Mouse (Mus musculus) liver, adult 2 months (tissue): ENCODE measurements around the gene Dad1. TPM values are rescaled to one million over a fixed set of nuclear protein-coding genes. Genes with fewer than 3 reads are reported as not detected.

Source experiments
- DNase-seq: peaks from one replicate; pipeline ENCODE4 v3.0.0-alpha.2; 2011; ENCODE audit warnings: low read depth, low spot score; ENCODE audit errors: extremely low read depth
- H3K27ac ChIP-seq: fragments of 200-500 bp; replicated peaks from 2 replicates; pipeline ENCODE4 v1.5.1; 2012; ENCODE audit warnings: low read depth, mild to moderate bottlenecking, control low read depth, inconsistent platforms, low read length; ENCODE audit not compliant: insufficient read depth
- H3K27me3 ChIP-seq: fragments of 200-500 bp; 2 replicates; pipeline ENCODE4 v1.6.1; 2012; ENCODE audit warnings: mild to moderate bottlenecking, moderate library complexity, low read length, inconsistent platforms; ENCODE audit not compliant: control insufficient read depth, insufficient read depth
- H3K36me3 ChIP-seq: fragments of 200-500 bp; 2 replicates; pipeline ENCODE4 v1.6.1; 2012; ENCODE audit warnings: low read length, inconsistent platforms; ENCODE audit not compliant: control insufficient read depth, insufficient read depth
- H3K4me1 ChIP-seq: fragments of 200-500 bp; 2 replicates; pipeline ENCODE4 v1.6.1; 2011; ENCODE audit warnings: low read length; ENCODE audit not compliant: control insufficient read depth, insufficient read depth
- H3K4me3 ChIP-seq: fragments of 200-500 bp; 2 replicates; pipeline ENCODE4 v1.5.1; 2011; ENCODE audit warnings: low read depth, mild to moderate bottlenecking, control low read depth, low read length, moderate library complexity; ENCODE audit not compliant: insufficient read depth
- H3K79me2 ChIP-seq: fragments of 200-500 bp; 2 replicates; pipeline ENCODE4 v1.6.1; 2012; ENCODE audit warnings: inconsistent platforms, mild to moderate bottlenecking, low read length, moderate library complexity; ENCODE audit not compliant: control insufficient read depth, insufficient read depth
- H3K9ac ChIP-seq: fragments of 200-500 bp; 2 replicates; pipeline ENCODE4 v1.6.1; 2012; ENCODE audit warnings: low read depth, mild to moderate bottlenecking, control low read depth, inconsistent platforms, low read length
- CTCF ChIP-seq: fragments of 200-500 bp; IDR thresholded peaks from 2 replicates; pipeline ENCODE4 v1.5.1; 2011; ENCODE audit warnings: low read depth, low read length, control low read depth
- POLR2A ChIP-seq: fragments of 200-500 bp; IDR thresholded peaks from 2 replicates; pipeline ENCODE4 v1.6.1; 2011; ENCODE audit warnings: low read length, control low read depth; ENCODE audit not compliant: insufficient read depth; ENCODE audit errors: extremely low read depth
- WGBS: fragments of 180-500 bp; shearing (Covaris S2); methylation state at CpG from one replicate; pipeline ENCODE4 v1.1.7; 2018; 5-methylcytosine and 5-hydroxymethylcytosine counted together
- polyA plus RNA-seq: library from polyadenylated mRNA; depleted of rRNA; stranded (reverse); fragments of >200 nt; gene quantifications from 2 replicates; pipeline ENCODE4 v1.2.3, GENCODE M21; 2012
- total RNA-seq: library from RNA; depleted of rRNA; stranded (reverse); fragments of >200 nt; gene quantifications from 2 replicates; pipeline ENCODE4 v1.2.3, GENCODE M21; 2014

Dad1 gene
- total and polyA plus RNA-seq, 2 experiments = 39.4 to 638 TPM

GRCm38 (mm10) chr14:54227911-54228451 lies 25.9 kb downstream of the Dad1 start:
- peak overlapping the region; percentile 23; the same call in 1 of the 2 replicates for H3K4me3 ChIP-seq
- H3K36me3 ChIP-seq = no peaks in the 10 kb centered on the region
- H3K9ac ChIP-seq = peak overlapping the region; percentile 26
- 0% methylated on average over 10 of the region's 10 CpGs for WGBS
- H3K27me3 ChIP-seq = no peaks in the 10 kb centered on the region
- peaks cover 3% of the 10 kb centered on the region; the same call in 1 of the 2 replicates for H3K4me1 ChIP-seq
- DNase-seq = peak; percentile 37
- no peaks in the 10 kb centered on the region for H3K79me2 ChIP-seq
- TF ChIP-seq POLR2A = no peak
- TF ChIP-seq CTCF = peak; percentile 75
- no peak overlapping the region for H3K27ac ChIP-seq

- Histone ChIP-seq H3K27ac (no peak overlapping the region), H3K9ac (peak overlapping the region; percentile 26; the same call in 1 of the 2 replicates), H3K36me3 (no peaks in the 10 kb centered on the region), H3K4me3 (peak overlapping the region; percentile 23; the same call in 1 of the 2 replicates), H3K79me2 (no peaks in the 10 kb centered on the region), H3K4me1 (peaks cover 3% of the 10 kb centered on the region; the same call in 1 of the 2 replicates), H3K27me3 (no peaks in the 10 kb centered on the region)
- TF ChIP-seq CTCF = no peak
- no peak for TF ChIP-seq POLR2A
- DNase-seq = peak; percentile 65
- WGBS = 17% methylated on average over 16 of the region's 16 CpGs
These were observed 26.7 kb downstream of the Dad1 start for GRCm38 (mm10) chr14:54226911-54227811.

- Histone ChIP-seq H3K9ac (no peak overlapping the region), H3K27ac (no peak overlapping the region), H3K36me3 (no peaks in the 10 kb centered on the region), H3K4me1 (peaks cover 3% of the 10 kb centered on the region; the same call in 1 of the 2 replicates), H3K4me3 (no peak overlapping the region), H3K79me2 (no peaks in the 10 kb centered on the region), H3K27me3 (no peaks in the 10 kb centered on the region)
- WGBS = 92% methylated on average over 11 of the region's 11 CpGs
- DNase-seq = no peak
- no peak for TF ChIP-seq CTCF
- no peak for TF ChIP-seq POLR2A
These were observed 28.2 kb downstream of the Dad1 start for GRCm38 (mm10) chr14:54225725-54226124.

GRCm38 (mm10) chr14:54224484-54225467 lies 29.1 kb downstream of the Dad1 start:
- no peaks in the 10 kb centered on the region for H3K36me3 ChIP-seq
- 82% methylated on average over 16 of the region's 16 CpGs for WGBS
- peaks cover 3% of the 10 kb centered on the region; the same call in 1 of the 2 replicates for H3K4me1 ChIP-seq
- H3K9ac ChIP-seq = no peak overlapping the region
- no peak for DNase-seq
- TF ChIP-seq CTCF = no peak
- TF ChIP-seq POLR2A = no peak
- H3K27ac ChIP-seq = no peak overlapping the region
- H3K27me3 ChIP-seq = no peaks in the 10 kb centered on the region
- H3K4me3 ChIP-seq = no peak overlapping the region
- no peaks in the 10 kb centered on the region for H3K79me2 ChIP-seq

GRCm38 (mm10) chr14:54224064-54224417 lies 29.9 kb downstream of the Dad1 start:
- Histone ChIP-seq H3K4me1 (peaks cover 3% of the 10 kb centered on the region; the same call in 1 of the 2 replicates), H3K27ac (no peak overlapping the region), H3K79me2 (no peaks in the 10 kb centered on the region), H3K4me3 (no peak overlapping the region), H3K27me3 (no peaks in the 10 kb centered on the region), H3K36me3 (no peaks in the 10 kb centered on the region), H3K9ac (no peak overlapping the region)
- 96% methylated on average over 5 of the region's 5 CpGs for WGBS
- DNase-seq = no peak
- TF ChIP-seq CTCF = no peak
- TF ChIP-seq POLR2A = no peak
